Mouse (Mus musculus): Measurements from ENCODE around the gene Slc30a7. TPM values are rescaled to one million over a fixed set of nuclear protein-coding genes. Genes with fewer than 3 reads are reported as not detected.

The Slc30a7 gene
- polyA plus RNA-seq, 1 experiment = 1.3 TPM

- Histone ChIP-seq H3K36me3 (replicated peaks; ENCODE audit: low read length) (peaks cover 37% of the 10 kb centered on the region), H3K27me3 (replicated peaks) (no peaks in the 10 kb centered on the region), H3K9me3 (no peaks in the 10 kb centered on the region), H3K4me1 (peaks cover 4% of the 10 kb centered on the region; the same call in 1 of the 2 replicates), H3K4me3 (replicated peaks) (no peak overlapping the region)
- TF ChIP-seq GATA1 (IDR thresholded peaks at IDR 0.05; ENCODE audit: borderline replicate concordance, low read length) (no peak), FLI1 (IDR thresholded peaks at IDR 0.05; ENCODE audit: low read length) (no peak)
Observed at GRCm38 (mm10) chr3:116024669-116025068, 17.5 kb upstream of the Slc30a7 start.

DNA sequence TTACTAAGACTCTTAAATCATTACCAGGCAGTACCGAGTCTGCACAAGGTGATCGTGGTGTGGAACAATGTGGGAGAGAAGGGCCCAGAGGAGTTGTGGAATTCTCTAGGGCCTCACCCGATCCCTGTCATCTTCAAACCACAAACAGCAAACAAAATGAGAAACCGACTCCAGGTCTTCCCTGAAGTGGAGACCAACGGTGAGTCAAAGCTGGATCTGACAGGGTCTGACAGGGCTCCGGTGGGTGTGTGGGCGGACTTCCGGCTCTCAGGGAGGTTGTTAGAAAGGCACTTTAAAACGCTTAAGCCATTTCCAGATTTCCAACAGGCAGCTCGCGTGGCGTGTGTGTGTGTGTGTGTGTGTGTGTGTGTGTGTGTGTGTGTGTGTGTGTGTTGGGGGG lies 17.0 kb upstream of the Slc30a7 start:
- peaks cover 37% of the 10 kb centered on the region for H3K36me3 ChIP-seq (replicated peaks; ENCODE audit: low read length)
- no peak for TF ChIP-seq GATA1 (IDR thresholded peaks at IDR 0.05; ENCODE audit: borderline replicate concordance, low read length)
- TF ChIP-seq FLI1 (IDR thresholded peaks at IDR 0.05; ENCODE audit: low read length) = no peak
- no peak overlapping the region for H3K4me3 ChIP-seq (replicated peaks)
- H3K9me3 ChIP-seq = no peaks in the 10 kb centered on the region
- H3K27me3 ChIP-seq (replicated peaks) = no peaks in the 10 kb centered on the region
- H3K4me1 ChIP-seq = peaks cover 4% of the 10 kb centered on the region; the same call in 1 of the 2 replicates

- Histone ChIP-seq H3K9me3 (no peaks in the 10 kb centered on the region), H3K36me3 (replicated peaks; ENCODE audit: low read length) (peaks cover 3% of the 10 kb centered on the region), H3K27me3 (replicated peaks) (no peaks in the 10 kb centered on the region), H3K4me1 (peaks cover 26% of the 10 kb centered on the region), H3K4me3 (replicated peaks) (no peak overlapping the region)
- TF ChIP-seq FLI1 (IDR thresholded peaks at IDR 0.05; ENCODE audit: low read length) (no peak), GATA1 (IDR thresholded peaks at IDR 0.05; ENCODE audit: borderline replicate concordance, low read length) (no peak)
Observed at GRCm38 (mm10) chr3:116019136-116019535, 11.9 kb upstream of the Slc30a7 start.

DNA sequence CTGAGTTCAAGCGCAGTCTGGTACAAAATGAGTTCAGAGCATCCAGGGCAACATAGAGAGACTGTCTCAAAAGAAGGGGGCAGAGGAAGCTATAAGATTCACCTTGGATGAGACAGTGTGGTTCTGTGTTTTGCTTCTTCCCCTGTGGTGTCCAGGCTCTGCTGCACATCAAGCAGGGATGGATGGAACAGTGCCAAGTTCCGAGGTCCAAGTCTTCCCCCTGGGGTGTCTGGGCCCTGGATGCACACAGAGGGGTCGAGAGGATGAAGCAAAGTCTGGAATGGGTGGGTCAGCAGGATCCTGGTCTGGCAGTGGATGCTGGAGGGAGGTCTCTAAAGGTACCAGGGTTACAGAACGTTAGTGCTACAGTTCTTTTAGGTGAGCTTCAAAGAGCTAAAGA lies 11.4 kb upstream of the Slc30a7 start:
- Histone ChIP-seq H3K27me3 (replicated peaks) (no peaks in the 10 kb centered on the region), H3K4me3 (replicated peaks) (no peak overlapping the region), H3K36me3 (replicated peaks; ENCODE audit: low read length) (no peaks in the 10 kb centered on the region), H3K9me3 (no peaks in the 10 kb centered on the region), H3K4me1 (peaks cover 23% of the 10 kb centered on the region)
- TF ChIP-seq FLI1 (IDR thresholded peaks at IDR 0.05; ENCODE audit: low read length) (no peak), GATA1 (IDR thresholded peaks at IDR 0.05; ENCODE audit: borderline replicate concordance, low read length) (no peak)

- H3K4me3 ChIP-seq (replicated peaks) = no peak overlapping the region
- H3K36me3 ChIP-seq (replicated peaks; ENCODE audit: low read length) = peaks cover 11% of the 10 kb centered on the region
- no peak for TF ChIP-seq GATA1 (IDR thresholded peaks at IDR 0.05; ENCODE audit: borderline replicate concordance, low read length)
- TF ChIP-seq FLI1 (IDR thresholded peaks at IDR 0.05; ENCODE audit: low read length) = no peak
- H3K9me3 ChIP-seq = no peaks in the 10 kb centered on the region
- peaks cover 23% of the 10 kb centered on the region for H3K4me1 ChIP-seq
- H3K27me3 ChIP-seq (replicated peaks) = no peaks in the 10 kb centered on the region
Observed at GRCm38 (mm10) chr3:116016116-116016515, 8.9 kb upstream of the Slc30a7 start.

DNA sequence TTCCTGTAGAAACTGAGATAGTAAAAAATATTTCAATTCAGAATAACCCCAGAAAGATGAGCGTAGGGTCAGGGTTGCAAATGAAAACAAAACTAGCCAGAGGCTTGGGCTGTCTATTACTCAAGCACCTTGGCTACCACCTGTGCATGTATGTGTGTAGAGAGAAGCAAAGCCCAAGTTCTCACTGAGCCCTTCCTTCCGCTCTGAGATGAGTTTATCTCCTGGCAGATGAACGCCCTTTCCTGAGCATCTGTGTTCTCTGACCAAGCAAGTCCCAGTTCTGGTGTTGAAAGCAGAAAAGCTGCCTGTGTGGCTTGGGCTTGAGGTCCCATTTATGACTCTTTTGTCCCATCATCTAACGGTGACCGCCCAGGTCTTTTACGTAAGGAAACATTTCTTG lies 7.7 kb upstream of the Slc30a7 start:
- Histone ChIP-seq H3K36me3 (replicated peaks; ENCODE audit: low read length) (peaks cover 16% of the 10 kb centered on the region), H3K27me3 (replicated peaks) (no peaks in the 10 kb centered on the region), H3K4me3 (replicated peaks) (no peak overlapping the region), H3K4me1 (peaks cover 23% of the 10 kb centered on the region), H3K9me3 (no peaks in the 10 kb centered on the region)
- TF ChIP-seq GATA1 (IDR thresholded peaks at IDR 0.05; ENCODE audit: borderline replicate concordance, low read length) (no peak), FLI1 (IDR thresholded peaks at IDR 0.05; ENCODE audit: low read length) (no peak)

DNA sequence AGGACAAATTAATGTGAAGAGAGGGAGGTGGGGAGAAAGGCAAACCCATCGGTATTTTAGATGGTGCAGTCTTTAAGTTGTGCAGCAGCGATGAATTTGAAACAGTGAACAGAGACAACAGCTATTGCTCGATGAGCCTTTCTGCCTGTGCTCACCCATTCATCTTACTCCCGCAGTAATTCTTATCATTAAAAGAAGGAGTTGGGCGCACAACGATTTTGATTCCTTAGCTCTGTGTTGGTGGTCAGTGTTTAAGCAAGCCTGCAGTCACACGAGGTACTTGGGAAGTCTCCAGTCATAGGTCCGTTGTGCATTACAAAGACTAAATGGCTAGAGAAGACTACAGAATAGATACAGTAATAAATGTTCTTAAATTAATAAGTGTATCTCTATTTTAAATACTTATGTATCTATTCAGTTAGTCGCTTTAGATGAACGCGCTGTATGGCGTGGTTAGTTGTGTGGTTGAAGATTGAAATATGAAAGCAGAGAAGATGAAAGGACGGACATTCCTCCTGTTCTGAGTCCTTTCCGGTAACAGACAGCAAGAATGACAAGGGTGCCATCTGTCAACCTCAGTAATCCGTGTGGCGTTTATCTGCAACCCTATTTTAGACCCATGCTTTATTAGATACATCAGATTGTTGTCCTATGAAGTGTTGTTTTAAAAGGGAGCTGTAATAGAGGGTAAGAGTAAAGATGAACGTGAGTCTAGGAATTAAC lies 2.6 kb upstream of the Slc30a7 start:
- H3K27me3 ChIP-seq (replicated peaks) = no peaks in the 10 kb centered on the region
- H3K36me3 ChIP-seq (replicated peaks; ENCODE audit: low read length) = peaks cover 24% of the 10 kb centered on the region

GRCm38 (mm10) chr3:116007941-116008440 lies 785 bp upstream of the Slc30a7 start:
- TF ChIP-seq FLI1 (IDR thresholded peaks at IDR 0.05; ENCODE audit: low read length) = no peak
- TF ChIP-seq GATA1 (IDR thresholded peaks at IDR 0.05; ENCODE audit: borderline replicate concordance, low read length) = no peak
- Histone ChIP-seq H3K9me3 (no peaks in the 10 kb centered on the region), H3K36me3 (replicated peaks; ENCODE audit: low read length) (peaks cover 38% of the 10 kb centered on the region), H3K27me3 (replicated peaks) (no peaks in the 10 kb centered on the region), H3K4me3 (replicated peaks) (peak overlapping the region; percentile 94), H3K4me1 (peaks cover 48% of the 10 kb centered on the region)

More for the DNA sequence above, 2.6 kb upstream of the Slc30a7 start:
- TF ChIP-seq FLI1 (IDR thresholded peaks at IDR 0.05; ENCODE audit: low read length) (no peak), GATA1 (IDR thresholded peaks at IDR 0.05; ENCODE audit: borderline replicate concordance, low read length) (no peak)
- Histone ChIP-seq H3K4me3 (replicated peaks) (no peak overlapping the region), H3K4me1 (peaks cover 36% of the 10 kb centered on the region), H3K9me3 (no peaks in the 10 kb centered on the region)

DNA sequence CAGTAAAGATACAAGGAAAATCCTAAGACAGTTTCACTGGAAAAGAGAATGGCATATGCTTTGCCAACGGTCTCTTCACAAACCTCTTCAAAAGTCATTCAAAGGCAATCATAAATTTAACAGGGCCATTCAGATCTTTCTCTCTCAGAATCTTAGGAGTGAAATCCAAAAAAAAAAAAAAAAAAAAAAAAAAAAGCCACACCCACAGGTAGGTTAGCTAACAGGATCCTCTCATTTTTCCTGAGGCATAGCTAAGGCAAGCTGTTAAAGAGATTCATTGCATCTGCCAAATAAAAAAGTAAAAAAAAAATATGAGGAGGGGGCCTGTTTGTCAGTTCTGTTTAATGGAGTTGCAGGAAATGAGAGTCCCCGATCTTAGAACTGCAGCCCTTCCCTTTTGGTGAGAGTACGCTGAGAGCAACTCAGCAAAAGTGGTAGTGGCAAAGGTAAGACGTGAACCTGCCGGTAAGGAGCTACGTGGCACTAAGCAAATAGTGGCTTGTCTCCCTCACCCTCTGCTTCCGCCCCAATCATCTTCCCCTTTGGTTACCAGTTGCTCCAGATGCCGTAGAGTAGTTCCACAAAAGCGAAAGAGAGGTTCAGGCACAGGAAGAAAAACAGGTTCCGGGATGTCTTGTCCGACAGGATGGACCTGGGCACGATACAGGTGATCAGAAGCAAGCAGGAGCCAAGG lies 775 bp downstream of the Slc30a7 start:
- TF ChIP-seq GATA1 (IDR thresholded peaks at IDR 0.05; ENCODE audit: borderline replicate concordance, low read length) (no peak), FLI1 (IDR thresholded peaks at IDR 0.05; ENCODE audit: low read length) (no peak)
- Histone ChIP-seq H3K27me3 (replicated peaks) (no peaks in the 10 kb centered on the region), H3K9me3 (no peaks in the 10 kb centered on the region), H3K4me3 (replicated peaks) (peak overlapping the region; percentile 94), H3K36me3 (replicated peaks; ENCODE audit: low read length) (peaks cover 41% of the 10 kb centered on the region), H3K4me1 (peaks cover 55% of the 10 kb centered on the region)

GRCm38 (mm10) chr3:115996929-115997328 lies 10.3 kb downstream of the Slc30a7 start:
- Histone ChIP-seq H3K9me3 (peaks cover 4% of the 10 kb centered on the region; the same call in 1 of the 2 replicates), H3K27me3 (replicated peaks) (no peaks in the 10 kb centered on the region), H3K4me3 (replicated peaks) (no peak overlapping the region), H3K4me1 (peaks cover 20% of the 10 kb centered on the region), H3K36me3 (replicated peaks; ENCODE audit: low read length) (peaks cover 82% of the 10 kb centered on the region)
- no peak for TF ChIP-seq GATA1 (IDR thresholded peaks at IDR 0.05; ENCODE audit: borderline replicate concordance, low read length)
- TF ChIP-seq FLI1 (IDR thresholded peaks at IDR 0.05; ENCODE audit: low read length) = no peak

All from megakaryocyte, embryonic 14.5 days (primary cell).